ENCODE assay signal across 20 mouse cellular contexts in the genomic region with DNA sequence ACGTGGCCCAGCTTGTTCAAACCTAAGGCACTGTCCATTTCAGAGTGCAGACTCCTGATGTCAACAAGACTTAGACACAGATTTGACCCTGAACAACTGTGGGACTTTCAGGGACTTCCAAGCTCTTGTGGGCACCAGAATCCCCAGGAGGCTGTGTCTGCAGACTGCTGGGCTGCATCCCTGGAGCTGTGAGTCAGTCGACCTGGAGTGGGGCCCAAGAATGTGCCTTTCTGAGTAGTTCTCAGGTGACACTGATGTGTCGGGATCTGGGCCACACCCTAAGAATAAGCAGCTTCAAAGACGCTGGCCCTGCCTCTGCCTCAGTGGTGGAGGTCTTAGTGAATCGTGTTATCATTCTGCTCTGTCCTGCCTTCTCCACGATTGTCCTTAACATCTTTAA.
A peak's percentile ranks its signal among the peaks of the same experiment; 100 is the strongest.
DNase-seq lines count a peak whose midpoint lies in the region; ATAC-seq lines count a peak whose summit lies in the region.
"Had no signal": no experiment of that assay in that cellular context is flagged by ENCODE, and none has a peak within 500 bp of the region (broad histone marks: within the 10 kb centered on the region; RNA-seq: fewer than 3 reads in every experiment).

No protein-coding gene starts in this region.

- H3K9me3 ChIP-seq in embryonic facial prominence, embryonic 13.5 days = no peaks in the 10 kb centered on the region
- no peaks in the 10 kb centered on the region for H3K9me3 ChIP-seq in embryonic facial prominence, embryonic 10.5 days
- H3K9me3 ChIP-seq: forebrain, embryonic 12.5 days; G1E; hindbrain, embryonic 10.5 days had no signal

- H3K4me1 ChIP-seq in embryonic facial prominence, embryonic 13.5 days = no peaks in the 10 kb centered on the region
- no peaks in the 10 kb centered on the region for H3K4me1 ChIP-seq in embryonic facial prominence, embryonic 10.5 days
- H3K4me1 ChIP-seq: forebrain, embryonic 12.5 days; hindbrain, embryonic 10.5 days had no signal

- intact Hi-C loops in heart, postnatal 14 days (cut with DNase I) = no loop called here

- no peaks in the 10 kb centered on the region for H3K27me3 ChIP-seq in embryonic facial prominence, embryonic 13.5 days
- no peaks in the 10 kb centered on the region for H3K27me3 ChIP-seq in embryonic facial prominence, embryonic 10.5 days (replicated peaks; ENCODE audit: low read depth, poor library complexity, severe bottlenecking)
- H3K27me3 ChIP-seq: forebrain, embryonic 12.5 days had no signal

- DNase-seq in embryonic facial prominence, embryonic 10.5 days (ENCODE audit: low spot score) = no peak
- DNase-seq in 3134 (ENCODE audit: extremely low read depth, insufficient read length, low spot score) = peak; percentile 89
- peak; percentile 31 to 41 for DNase-seq in adrenal gland, postnatal 36 days
- DNase-seq in heart, postnatal 14 days = peak; percentile 29 to 45
- DNase-seq in layer of hippocampus, postnatal 14 days (ENCODE audit: low spot score in 2 of 2) = no peak
- DNase-seq in T-cell, adult 2 months (ENCODE audit: low spot score) = no peak
- DNase-seq in frontal cortex, postnatal 14 days (ENCODE audit: low spot score in 2 of 2) = no peak
- DNase-seq: cerebellum, postnatal 14 days; kidney, postnatal 10 days; layer of hippocampus, adult 9-11 months; midbrain, embryonic 14.5 days; right cerebral cortex, postnatal 25 days; thymus, postnatal 14 days had no signal

- H3K4me2 ChIP-seq in embryonic facial prominence, embryonic 13.5 days = no peak overlapping the region
- H3K4me2 ChIP-seq: forebrain, embryonic 12.5 days; liver, embryonic 11.5 days had no signal

- no peak overlapping the region for H3K9ac ChIP-seq in embryonic facial prominence, embryonic 13.5 days
- H3K9ac ChIP-seq: forebrain, embryonic 12.5 days had no signal

- no peaks in the 10 kb centered on the region for H3K36me3 ChIP-seq in embryonic facial prominence, embryonic 13.5 days
- no peaks in the 10 kb centered on the region for H3K36me3 ChIP-seq in embryonic facial prominence, embryonic 10.5 days (replicated peaks)
- H3K36me3 ChIP-seq: forebrain, embryonic 12.5 days; G1E; hindbrain, embryonic 10.5 days had no signal

- H3K27ac ChIP-seq in embryonic facial prominence, embryonic 13.5 days = no peak overlapping the region
- no peak overlapping the region for H3K27ac ChIP-seq in embryonic facial prominence, embryonic 10.5 days (replicated peaks)
- H3K27ac ChIP-seq: forebrain, embryonic 12.5 days; hindbrain, embryonic 10.5 days; macrophage had no signal

- H3K4me3 ChIP-seq in embryonic facial prominence, embryonic 13.5 days = no peak overlapping the region
- H3K4me3 ChIP-seq in embryonic facial prominence, embryonic 10.5 days = no peak overlapping the region
- H3K4me3 ChIP-seq: forebrain, embryonic 12.5 days; hindbrain, embryonic 10.5 days had no signal

- 63% methylated on average over 6 of the region's 6 CpGs for WGBS in embryonic facial prominence, embryonic 13.5 days
- 69% methylated on average over 6 of the region's 6 CpGs for WGBS in embryonic facial prominence, embryonic 10.5 days

- ATAC-seq in embryonic facial prominence, embryonic 13.5 days (ENCODE audit: insufficient number of reproducible peaks, insufficient read depth, low FRiP score, low TSS enrichment, low read depth) = 0 out of 2 replicates have a peak, but pooled peaks have one; percentile 32
- ATAC-seq: activated CD4-positive, CD25-positive, alpha-beta regulatory T cell, adult 4 months had no signal

Comparison
In these comparisons a context has a peak if more than half of its experiments do, and no peak if none do; other contexts are left out.
1. DNase-seq: peak in 3134 (single experiment), adrenal gland, postnatal 36 days (2 of 2) and heart, postnatal 14 days (2 of 2); none in embryonic facial prominence, embryonic 10.5 days (single experiment), layer of hippocampus, postnatal 14 days (0 of 2), T-cell, adult 2 months (single experiment) and frontal cortex, postnatal 14 days (0 of 2).